Mouse (Mus musculus) liver, embryonic 15.5 days (tissue): ENCODE data around the gene Asap3. TPM values are rescaled to one million over a fixed set of nuclear protein-coding genes. Genes with fewer than 3 reads are reported as not detected.

Source experiments
- ATAC-seq: fragments of 200-750 bp; cut with Nextera tagmentation; 2 replicates; pipeline ENCODE4 v1.8.0; 2017; ENCODE audit warnings: moderate number of reproducible peaks, mild to moderate bottlenecking, moderate library complexity; ENCODE audit not compliant: insufficient read depth
- H3K27ac ChIP-seq: fragments of 300-500 bp; sonication (generic); replicated peaks from 2 replicates; pipeline ENCODE4 v1.5.1; 2015; ENCODE audit warnings: mild to moderate bottlenecking, inconsistent platforms
- H3K27me3 ChIP-seq: fragments of 300-500 bp; sonication (generic); 2 replicates; pipeline ENCODE4 v1.6.1; 2015; ENCODE audit warnings: mild to moderate bottlenecking, inconsistent platforms
- H3K36me3 ChIP-seq: fragments of 300-500 bp; sonication (generic); replicated peaks from 2 replicates; pipeline ENCODE4 v1.6.1; 2015; ENCODE audit warnings: moderate library complexity, mild to moderate bottlenecking, inconsistent platforms
- H3K4me1 ChIP-seq: fragments of 300-500 bp; sonication (generic); replicated peaks from 2 replicates; pipeline ENCODE4 v1.6.1; 2015; ENCODE audit warnings: inconsistent platforms
- H3K4me2 ChIP-seq: fragments of 300-500 bp; sonication (generic); 2 replicates; pipeline ENCODE4 v1.6.1; 2015; ENCODE audit warnings: moderate library complexity, mild to moderate bottlenecking, inconsistent platforms
- H3K4me3 ChIP-seq: fragments of 300-500 bp; sonication (generic); replicated peaks from 2 replicates; pipeline ENCODE4 v1.5.1; 2015; ENCODE audit warnings: mild to moderate bottlenecking, inconsistent platforms
- H3K9ac ChIP-seq: fragments of 300-500 bp; sonication (generic); 2 replicates; pipeline ENCODE4 v1.6.1; 2015; ENCODE audit warnings: moderate library complexity, mild to moderate bottlenecking, inconsistent platforms
- H3K9me3 ChIP-seq: fragments of 300-500 bp; sonication (generic); replicated peaks from 2 replicates; pipeline ENCODE4 v1.6.1; 2016; ENCODE audit warnings: inconsistent platforms
- WGBS: fragments of 180-500 bp; shearing (Covaris S2); methylation state at CpG from one replicate; pipeline ENCODE4 v1.1.7; 2015; ENCODE audit warnings: mixed read lengths; ENCODE audit not compliant: insufficient replicate concordance; 5-methylcytosine and 5-hydroxymethylcytosine counted together
- polyA plus RNA-seq: library from polyadenylated mRNA; unstranded; fragments of >200 nt; fragmentation: Nextera tagmentation; extraction: Ambion mirVana; gene quantifications from 2 replicates; pipeline ENCODE4 v1.2.1, GENCODE M21; 2015

The Asap3 gene
- polyA plus RNA-seq, 1 experiment from 2014 or later = 2.5 TPM

GRCm38 (mm10) chr4:136185375-136185774 is 20.8 kb upstream of the Asap3 start:
- H3K27ac ChIP-seq = peak overlapping the region; percentile 95
- no peak for ATAC-seq
- H3K9ac ChIP-seq = 0 out of 2 replicates have a peak overlapping the region, but pooled peaks have one; percentile 5
- peak overlapping the region; percentile 16; the same call in 1 of the 2 replicates for H3K4me2 ChIP-seq
- no peaks in the 10 kb centered on the region for H3K9me3 ChIP-seq
- H3K27me3 ChIP-seq = no peaks in the 10 kb centered on the region
- peaks cover 98% of the 10 kb centered on the region for H3K36me3 ChIP-seq
- WGBS = 37% methylated on average over 9 of the region's 9 CpGs
- no peak overlapping the region for H3K4me3 ChIP-seq
- H3K4me1 ChIP-seq = peaks cover 95% of the 10 kb centered on the region

GRCm38 (mm10) chr4:136186315-136186714 is 19.9 kb upstream of the Asap3 start:
- Histone ChIP-seq H3K36me3 (peaks cover 98% of the 10 kb centered on the region), H3K9me3 (no peaks in the 10 kb centered on the region), H3K4me2 (peak overlapping the region; percentile 40), H3K27ac (peak overlapping the region; percentile 95), H3K4me3 (no peak overlapping the region), H3K9ac (no peak overlapping the region), H3K4me1 (peaks cover 95% of the 10 kb centered on the region), H3K27me3 (no peaks in the 10 kb centered on the region)
- WGBS = 77% methylated on average over 8 of the region's 8 CpGs
- ATAC-seq = no peak

GRCm38 (mm10) chr4:136186739-136187472 is 19.3 kb upstream of the Asap3 start:
- H3K9me3 ChIP-seq = no peaks in the 10 kb centered on the region
- peaks cover 96% of the 10 kb centered on the region for H3K4me1 ChIP-seq
- peak overlapping the region; percentile 95 for H3K27ac ChIP-seq
- H3K9ac ChIP-seq = 0 out of 2 replicates have a peak overlapping the region, but pooled peaks have one; percentile 28
- no peak for ATAC-seq
- H3K36me3 ChIP-seq = peaks cover 98% of the 10 kb centered on the region
- H3K4me2 ChIP-seq = peak overlapping the region; percentile 40
- H3K27me3 ChIP-seq = no peaks in the 10 kb centered on the region
- H3K4me3 ChIP-seq = no peak overlapping the region
- 79% methylated on average over 23 of the region's 23 CpGs for WGBS

GRCm38 (mm10) chr4:136188973-136189737 is 17.0 kb upstream of the Asap3 start:
- ATAC-seq = peak; percentile 48
- Histone ChIP-seq H3K9me3 (no peaks in the 10 kb centered on the region), H3K9ac (peak overlapping the region; percentile 56), H3K4me2 (peak overlapping the region; percentile 71), H3K4me1 (peaks cover 98% of the 10 kb centered on the region), H3K36me3 (peaks cover 98% of the 10 kb centered on the region), H3K27me3 (no peaks in the 10 kb centered on the region), H3K27ac (peak overlapping the region; percentile 95), H3K4me3 (peak overlapping the region; percentile 43)
- 70% methylated on average over 6 of the region's 6 CpGs for WGBS

GRCm38 (mm10) chr4:136189912-136190311 is 16.3 kb upstream of the Asap3 start:
- no peaks in the 10 kb centered on the region for H3K9me3 ChIP-seq
- H3K9ac ChIP-seq = peak overlapping the region; percentile 73
- peak overlapping the region; percentile 95 for H3K27ac ChIP-seq
- peaks cover 99% of the 10 kb centered on the region for H3K36me3 ChIP-seq
- WGBS = 22% methylated on average over 8 of the region's 8 CpGs
- peak overlapping the region; percentile 43 for H3K4me3 ChIP-seq
- peaks cover 95% of the 10 kb centered on the region for H3K4me1 ChIP-seq
- peak overlapping the region; percentile 71 for H3K4me2 ChIP-seq
- peak; percentile 99 for ATAC-seq
- no peaks in the 10 kb centered on the region for H3K27me3 ChIP-seq

GRCm38 (mm10) chr4:136193571-136193970 is 12.6 kb upstream of the Asap3 start:
- H3K27ac ChIP-seq = peak overlapping the region; percentile 39
- H3K4me1 ChIP-seq = peaks cover 81% of the 10 kb centered on the region
- H3K4me2 ChIP-seq = no peak overlapping the region
- no peaks in the 10 kb centered on the region for H3K9me3 ChIP-seq
- no peak for ATAC-seq
- no peak overlapping the region for H3K9ac ChIP-seq
- H3K4me3 ChIP-seq = no peak overlapping the region
- no peaks in the 10 kb centered on the region for H3K27me3 ChIP-seq
- peaks cover 83% of the 10 kb centered on the region for H3K36me3 ChIP-seq
- 94% methylated on average over 3 of the region's 3 CpGs for whole genome bisulfite sequencing

- 66% methylated on average over 7 of the region's 7 CpGs for WGBS
- H3K9me3 ChIP-seq = no peaks in the 10 kb centered on the region
- peak overlapping the region; percentile 41; the same call in 1 of the 2 replicates for H3K27ac ChIP-seq
- H3K36me3 ChIP-seq = peaks cover 70% of the 10 kb centered on the region
- peaks cover 1% of the 10 kb centered on the region for H3K27me3 ChIP-seq
- no peak overlapping the region for H3K4me2 ChIP-seq
- ATAC-seq = no peak
- H3K4me3 ChIP-seq = no peak overlapping the region
- no peak overlapping the region for H3K9ac ChIP-seq
- H3K4me1 ChIP-seq = peaks cover 75% of the 10 kb centered on the region
Measured at GRCm38 (mm10) chr4:136195029-136195428, 11.1 kb upstream of the Asap3 start.

GRCm38 (mm10) chr4:136195629-136196028 is 10.5 kb upstream of the Asap3 start:
- H3K27me3 ChIP-seq = peaks cover 7% of the 10 kb centered on the region
- ATAC-seq = no peak
- H3K9ac ChIP-seq = no peak overlapping the region
- no peak overlapping the region for H3K4me3 ChIP-seq
- H3K4me1 ChIP-seq = peaks cover 71% of the 10 kb centered on the region
- 84% methylated on average over 9 of the region's 9 CpGs for WGBS
- peaks cover 64% of the 10 kb centered on the region for H3K36me3 ChIP-seq
- H3K27ac ChIP-seq = peak overlapping the region; percentile 41; the same call in 1 of the 2 replicates
- no peaks in the 10 kb centered on the region for H3K9me3 ChIP-seq
- H3K4me2 ChIP-seq = no peak overlapping the region

GRCm38 (mm10) chr4:136196201-136196600 is 10.0 kb upstream of the Asap3 start:
- Histone ChIP-seq H3K27me3 (peaks cover 13% of the 10 kb centered on the region), H3K36me3 (peaks cover 58% of the 10 kb centered on the region), H3K9me3 (no peaks in the 10 kb centered on the region), H3K27ac (peak overlapping the region; percentile 41), H3K4me2 (no peak overlapping the region), H3K4me3 (no peak overlapping the region), H3K9ac (no peak overlapping the region), H3K4me1 (peaks cover 66% of the 10 kb centered on the region)
- ATAC-seq = no peak
- 82% methylated on average over 10 of the region's 10 CpGs for WGBS

- H3K36me3 ChIP-seq = peaks cover 31% of the 10 kb centered on the region
- no peak for ATAC-seq
- H3K9ac ChIP-seq = no peak overlapping the region
- no peak overlapping the region for H3K4me3 ChIP-seq
- no peak overlapping the region for H3K4me2 ChIP-seq
- H3K27ac ChIP-seq = 0 out of 2 replicates have a peak overlapping the region, but pooled peaks have one; percentile 57
- WGBS = 79% methylated on average over 7 of the region's 7 CpGs
- H3K9me3 ChIP-seq = no peaks in the 10 kb centered on the region
- peaks cover 36% of the 10 kb centered on the region for H3K27me3 ChIP-seq
- peaks cover 39% of the 10 kb centered on the region for H3K4me1 ChIP-seq
Measured at GRCm38 (mm10) chr4:136198846-136199245, 7.3 kb upstream of the Asap3 start.
